8 mouse cellular contexts compared by ENCODE assay signal in genomic region chr11:102455740-102456396, GRCm38 (mm10). TPM values are rescaled to one million over a fixed set of nuclear protein-coding genes. Genes with fewer than 3 reads are reported as not detected.
DNase-seq lines count a peak whose midpoint lies in the region; ATAC-seq and TF ChIP-seq lines count a peak whose summit lies in the region.

No protein-coding gene starts in this region.

- peak overlapping the region; percentile 42 for H3K9ac ChIP-seq in intestine, embryonic 14.5 days (ENCODE audit: low read length)
- H3K9ac ChIP-seq in liver, embryonic 12.5 days, result peak overlapping the region; percentile 49

- under 1% methylated on average over 39 of the region's 40 CpGs for WGBS in intestine, embryonic 14.5 days
- WGBS in liver, embryonic 12.5 days (ENCODE audit: insufficient replicate concordance), result 14% methylated on average over 38 of the region's 40 CpGs

- TF ChIP-seq POLR2A in myocyte (IDR thresholded peaks at IDR 0.05; ENCODE audit: insufficient read length, low read depth), result peak; percentile 64

- H3K4me3 ChIP-seq in intestine, embryonic 14.5 days (ENCODE audit: low read depth, low read length), result peak overlapping the region; percentile 49
- H3K4me3 ChIP-seq in liver, embryonic 12.5 days, result peak overlapping the region; percentile 55
- peak overlapping the region; percentile 26 for H3K4me3 ChIP-seq in myocyte

- no peaks in the 10 kb centered on the region for H3K36me3 ChIP-seq in intestine, embryonic 14.5 days (ENCODE audit: control insufficient read depth, insufficient read depth, low read length)
- no peaks in the 10 kb centered on the region for H3K36me3 ChIP-seq in liver, embryonic 12.5 days
- no peaks in the 10 kb centered on the region for H3K36me3 ChIP-seq in myocyte (ENCODE audit: control insufficient read depth, insufficient read depth)

- no peaks in the 10 kb centered on the region for H3K9me3 ChIP-seq in intestine, embryonic 14.5 days (ENCODE audit: control insufficient read depth, low read length)
- H3K9me3 ChIP-seq in liver, embryonic 12.5 days (replicated peaks), result no peaks in the 10 kb centered on the region

- H3K4me2 ChIP-seq in intestine, embryonic 14.5 days (ENCODE audit: low read length), result peak overlapping the region; percentile 82
- H3K4me2 ChIP-seq in liver, embryonic 12.5 days, result peak overlapping the region; percentile 83
- H3K4me2 ChIP-seq in myocyte (ENCODE audit: low read depth), result peak overlapping the region; percentile 100

- H3K27me3 ChIP-seq in intestine, embryonic 14.5 days (replicated peaks; ENCODE audit: control insufficient read depth, insufficient read depth, low read length), result peaks cover 3% of the 10 kb centered on the region; the same call in 1 of the 2 replicates
- peaks cover 8% of the 10 kb centered on the region for H3K27me3 ChIP-seq in liver, embryonic 12.5 days (replicated peaks)
- peaks cover 5% of the 10 kb centered on the region for H3K27me3 ChIP-seq in myocyte (ENCODE audit: control insufficient read depth, insufficient read depth, insufficient read length)

- H3K4me1 ChIP-seq in intestine, embryonic 14.5 days (replicated peaks; ENCODE audit: control insufficient read depth, insufficient read depth, low read length), result 0 out of 2 replicates have a peak, but pooled peaks cover 6% of the 10 kb centered on the region
- H3K4me1 ChIP-seq in liver, embryonic 12.5 days, result peaks cover 37% of the 10 kb centered on the region

- ATAC-seq in intestine, embryonic 14.5 days (replicated peaks; ENCODE audit: low FRiP score, low TSS enrichment, low read depth), result peak; percentile 92
- peak; percentile 81 for ATAC-seq in liver, embryonic 12.5 days

- DNase-seq in urinary bladder, adult 18-20 months (ENCODE audit: low spot score in 2 of 2), result peak; percentile 65 to 69
- DNase-seq in urinary bladder, postnatal 10 days (ENCODE audit: low spot score), result no peak
- peak; percentile 57 to 77 for DNase-seq in cerebellum, postnatal 36 days
- DNase-seq in gastrocnemius, postnatal 10 days, result peak; percentile 71
- DNase-seq in intestine, embryonic 14.5 days (ENCODE audit: low spot score), result peak; percentile 93
- DNase-seq in testis, postnatal 14 days (ENCODE audit: low spot score), result peak; percentile 81

- H3K79me2 ChIP-seq in myocyte (ENCODE audit: control insufficient read depth, insufficient read depth), result no peaks in the 10 kb centered on the region

- no peak overlapping the region for H3ac ChIP-seq in myocyte (ENCODE audit: control insufficient read depth, insufficient read length)

- peak overlapping the region; percentile 38 for H3K27ac ChIP-seq in intestine, embryonic 14.5 days (ENCODE audit: low read depth)
- no peak overlapping the region for H3K27ac ChIP-seq in liver, embryonic 12.5 days

TF ChIP-seq in myocyte, 11 proteins besides CTCF, POLR2A, EP300 and RAD21:
- TF ChIP-seq E2F4 (IDR thresholded peaks at IDR 0.05; ENCODE audit: insufficient read depth) (no peak), CEBPB (IDR thresholded peaks at IDR 0.05; ENCODE audit: insufficient read depth, poor library complexity, severe bottlenecking) (no peak), REST (IDR thresholded peaks at IDR 0.05; ENCODE audit: insufficient read depth, insufficient read length) (no peak), MYOD1 (IDR thresholded peaks at IDR 0.05; ENCODE audit: control insufficient read depth in 1 of 3, insufficient read length in 2 of 3, low read depth in 2 of 3) (peak in 2 of 3 experiments; percentile 21 to 66), USF1 (IDR thresholded peaks at IDR 0.05; ENCODE audit: low read depth) (no peak), SRF (IDR thresholded peaks at IDR 0.05; ENCODE audit: control insufficient read depth, insufficient read length, low read depth) (no peak), TCF3 (IDR thresholded peaks at IDR 0.05; ENCODE audit: insufficient read length, low read depth) (no peak), POLR2AphosphoS2 (IDR thresholded peaks at IDR 0.05; ENCODE audit: insufficient read length, low read depth) (peak; percentile 18), MYOG (IDR thresholded peaks at IDR 0.05; ENCODE audit: control insufficient read depth in 1 of 3, insufficient read depth in 1 of 3, insufficient read length in 2 of 3, low read depth in 2 of 3) (peak in 1 of 3 experiments; percentile 20)

RNA-seq across cellular contexts. Expression of gene Fam171a2, which starts 8.4 kb away (rescaled TPM):
- total RNA-seq in gastrocnemius, postnatal 10 days (2021), result 10 to 100 TPM; 11.7 to 12.3 TPM
- 4.5 and 4.7 TPM in 2 replicates for polyA plus RNA-seq in intestine, embryonic 14.5 days (2014; fragmentation: Nextera tagmentation; extraction: Ambion mirVana)
- 1.3 and 1.9 TPM in 2 replicates for polyA plus RNA-seq in liver, embryonic 12.5 days (2016; fragmentation: Nextera tagmentation; extraction: Ambion mirVana)
- 162 TPM for polyA plus RNA-seq in myocyte (2012; fragmentation: generic; extraction: Trizol)

RNA-seq across cellular contexts. Expression of gene Itga2b, which starts 14.1 kb away (rescaled TPM):
- total RNA-seq in gastrocnemius, postnatal 10 days (2021), result 1 to 10 TPM; 1.9 to 3.7 TPM
- 4.9 and 6.4 TPM in 2 replicates for polyA plus RNA-seq in intestine, embryonic 14.5 days (2014; fragmentation: Nextera tagmentation; extraction: Ambion mirVana)
- 82.1 and 88.2 TPM in 2 replicates for polyA plus RNA-seq in liver, embryonic 12.5 days (2016; fragmentation: Nextera tagmentation; extraction: Ambion mirVana)
- 7.2 TPM for polyA plus RNA-seq in myocyte (2012; fragmentation: generic; extraction: Trizol)

RNA-seq across cellular contexts. Expression of gene Grn, which starts 25.8 kb away (rescaled TPM):
- total RNA-seq in gastrocnemius, postnatal 10 days (2021), result 10 to 100 TPM; 81.6 to 93.6 TPM
- 115 and 116 TPM in 2 replicates for polyA plus RNA-seq in intestine, embryonic 14.5 days (2014; fragmentation: Nextera tagmentation; extraction: Ambion mirVana)
- 55.8 and 58.1 TPM in 2 replicates for polyA plus RNA-seq in liver, embryonic 12.5 days (2016; fragmentation: Nextera tagmentation; extraction: Ambion mirVana)
- 174 TPM for polyA plus RNA-seq in myocyte (2012; fragmentation: generic; extraction: Trizol)

RNA-seq across cellular contexts. Expression of gene Slc25a39, which starts 48.1 kb away (rescaled TPM):
- total RNA-seq in gastrocnemius, postnatal 10 days (2021), result 10 to 100 TPM; 51.7 to 53.5 TPM
- 281 and 296 TPM in 2 replicates for polyA plus RNA-seq in intestine, embryonic 14.5 days (2014; fragmentation: Nextera tagmentation; extraction: Ambion mirVana)
- polyA plus RNA-seq in liver, embryonic 12.5 days (2016; fragmentation: Nextera tagmentation; extraction: Ambion mirVana), result 365 and 367 TPM in 2 replicates
- 274 TPM for polyA plus RNA-seq in myocyte (2012; fragmentation: generic; extraction: Trizol)

Comparison
In these comparisons a context has a peak if more than half of its experiments do, and no peak if none do; other contexts are left out.
1. RNA of gene Fam171a2, which starts 8.4 kb away (polyA plus RNA-seq): 162 TPM in myocyte (single experiment); 4.5 to 4.7 TPM in intestine, embryonic 14.5 days and 1.3 to 1.9 TPM in liver, embryonic 12.5 days; every median in the first group is over 10 times any median in the second.
2. RNA of gene Itga2b, which starts 14.1 kb away (polyA plus RNA-seq): 82.1 to 88.2 TPM in liver, embryonic 12.5 days; 7.2 TPM in myocyte (single experiment) and 4.9 to 6.4 TPM in intestine, embryonic 14.5 days; every median in the first group is over 10 times any median in the second.
3. Peak in every context shown above with its lines, with median percentiles within 50 percentile points of each other: H3K4me2 ChIP-seq and H3K4me3 ChIP-seq.